Comparison of ENCODE assay signal across 8 mouse cellular contexts in the genomic region with DNA sequence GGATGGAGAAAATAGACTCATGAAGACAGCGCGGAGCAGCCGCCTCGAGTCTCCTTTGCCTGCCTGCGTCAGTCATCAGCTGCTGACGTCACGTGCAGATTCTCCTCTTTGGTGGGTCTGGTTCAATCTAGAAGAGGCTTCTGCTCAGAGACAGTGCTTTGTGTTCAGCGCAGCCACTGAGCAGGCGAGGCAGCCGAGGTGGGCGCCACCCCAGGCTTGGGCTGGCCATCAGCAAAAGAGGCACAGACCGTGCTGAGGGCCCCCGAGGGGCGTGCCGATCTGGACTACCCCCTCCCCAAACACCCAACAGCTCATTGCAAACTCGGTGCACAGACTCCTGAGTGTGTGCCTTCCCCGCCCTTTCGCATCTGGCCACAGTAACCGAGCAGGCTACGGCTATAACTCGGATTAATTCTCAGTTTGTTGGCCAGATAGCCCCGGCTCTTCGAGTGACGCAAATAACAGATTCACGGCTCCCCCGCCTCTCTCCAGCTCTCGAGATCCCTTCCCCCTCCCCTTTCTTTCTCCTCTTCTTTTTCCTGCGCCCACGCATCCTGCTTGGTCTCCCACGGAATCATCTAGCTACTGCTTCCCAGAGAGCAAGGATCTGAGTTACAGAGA.
DNase-seq lines count a peak whose midpoint lies in the region; ATAC-seq and TF ChIP-seq lines count a peak whose summit lies in the region.

No protein-coding gene starts in this region.

- peak overlapping the region; percentile 35 for H3K4me2 ChIP-seq in kidney, embryonic 15.5 days

- H3K9me3 ChIP-seq in kidney, embryonic 15.5 days (replicated peaks) = no peaks in the 10 kb centered on the region

- intact Hi-C loops in left cerebral cortex, postnatal 25 days (cut with DNase I) = loop anchor here (2.0 to 5.0 kb wide), 3 partner anchors 26 to 210 kb away; no protein-coding TSS in a partner anchor

- no peak overlapping the region for H3K27ac ChIP-seq in kidney, embryonic 15.5 days
- H3K27ac ChIP-seq in kidney, adult 2 months (ENCODE audit: insufficient read depth, low read depth, low read length) = no peak overlapping the region

- peaks cover 15% of the 10 kb centered on the region for H3K4me1 ChIP-seq in kidney, embryonic 15.5 days
- H3K4me1 ChIP-seq in kidney, adult 2 months (ENCODE audit: control insufficient read depth, insufficient read depth, low read length) = no peaks in the 10 kb centered on the region

- TF ChIP-seq POLR2A in kidney, adult 2 months (IDR thresholded peaks at IDR 0.05; ENCODE audit: low read depth, low read length) = no peak

- TF ChIP-seq CTCF in kidney, adult 2 months (conservative IDR thresholded peaks at IDR 0.05; ENCODE audit: insufficient read depth, insufficient read length, low read depth, low read length) = no peak

- DNase-seq in kidney, adult 2 months = no peak
- DNase-seq in cerebellum, adult 11-12 months = peak; percentile 82
- peak; percentile 80 to 93 for DNase-seq in left cerebral cortex, postnatal 25 days (ENCODE audit: low spot score in 2 of 2)
- peak; percentile 82 for DNase-seq in right cerebral cortex, postnatal 25 days
- no peak for DNase-seq in T-cell, adult 2 months (ENCODE audit: low spot score)
- no peak for DNase-seq in kidney, adult 9 months

- no peak for ATAC-seq in kidney, embryonic 15.5 days (replicated peaks; ENCODE audit: low FRiP score)
- ATAC-seq in frontal cortex, adult (ENCODE audit: low TSS enrichment) = peak; percentile 53

- H3K9ac ChIP-seq in kidney, embryonic 15.5 days = no peak overlapping the region

- no peaks in the 10 kb centered on the region for H3K36me3 ChIP-seq in kidney, embryonic 15.5 days
- H3K36me3 ChIP-seq in kidney, adult 2 months (ENCODE audit: control insufficient read depth, insufficient read depth, low read length) = no peaks in the 10 kb centered on the region

- WGBS in kidney, embryonic 15.5 days = 1% methylated on average over 30 of the region's 30 CpGs
- 1% methylated on average over 30 of the region's 30 CpGs for WGBS in kidney, adult 2 months

- H3K27me3 ChIP-seq in kidney, embryonic 15.5 days = peaks cover 96% of the 10 kb centered on the region
- H3K27me3 ChIP-seq in kidney, adult 2 months (replicated peaks; ENCODE audit: control insufficient read depth, insufficient read depth, low read length) = no peaks in the 10 kb centered on the region; the same call in 1 of the 2 replicates

- no peak overlapping the region; the same call in 1 of the 2 replicates for H3K4me3 ChIP-seq in kidney, embryonic 15.5 days (replicated peaks)
- no peak overlapping the region for H3K4me3 ChIP-seq in kidney, adult 2 months (ENCODE audit: insufficient read depth, low read depth, low read length)

Comparison
In these comparisons a context has a peak if more than half of its experiments do, and no peak if none do; other contexts are left out.
1. DNase-seq: peak in cerebellum, adult 11-12 months (single experiment), left cerebral cortex, postnatal 25 days (2 of 2) and right cerebral cortex, postnatal 25 days (single experiment); none in kidney, adult 2 months (single experiment), T-cell, adult 2 months (single experiment) and kidney, adult 9 months (single experiment).